9 mouse cellular contexts compared by ENCODE assay signal in the genomic region with DNA sequence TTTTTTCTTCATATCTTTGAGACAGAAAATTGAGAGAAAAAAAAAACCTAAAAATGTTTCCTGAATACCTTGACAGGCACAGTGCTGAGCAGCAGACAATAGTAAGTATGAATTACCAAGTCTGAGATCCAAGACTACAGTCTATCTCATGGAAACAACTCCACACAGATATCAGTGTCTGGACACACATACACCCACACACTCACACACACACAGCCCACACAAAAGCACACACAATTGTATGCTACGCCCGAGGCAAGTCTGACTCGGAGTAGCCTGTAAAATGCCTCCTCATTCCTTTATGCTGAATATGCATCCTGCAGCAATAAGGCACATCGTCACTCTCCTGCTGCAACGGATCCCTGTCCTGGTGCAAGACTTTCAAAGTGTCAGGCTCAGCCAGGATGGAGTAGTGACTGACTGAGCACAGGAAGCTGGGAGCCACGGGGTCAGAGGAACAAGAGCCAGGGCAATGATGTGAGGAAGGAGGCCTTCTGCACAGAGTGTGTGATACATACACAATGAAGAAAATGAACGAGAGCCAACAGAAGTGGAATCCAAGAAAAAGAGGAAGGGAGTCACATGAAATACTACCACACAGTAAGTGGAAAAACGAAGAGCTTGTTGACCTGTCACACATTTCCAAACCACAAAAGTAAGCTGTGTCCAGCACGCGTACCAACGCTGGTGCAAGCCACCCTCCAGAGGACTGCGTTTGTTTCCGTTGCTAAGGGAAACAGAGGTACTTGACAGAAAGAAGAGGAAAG. TPM values are rescaled to one million over a fixed set of nuclear protein-coding genes. Genes with fewer than 3 reads are reported as not detected.
DNase-seq lines count a peak whose midpoint lies in the region; ATAC-seq and TF ChIP-seq lines count a peak whose summit lies in the region.
"Had no signal": no experiment of that assay in that cellular context is flagged by ENCODE, and none has a peak within 500 bp of the region (broad histone marks: within the 10 kb centered on the region; RNA-seq: fewer than 3 reads in every experiment).

No protein-coding gene starts in this region.

- no peaks in the 10 kb centered on the region for H3K27me3 ChIP-seq in midbrain, embryonic 13.5 days
- H3K27me3 ChIP-seq in midbrain, embryonic 10.5 days (ENCODE audit: low read depth, poor library complexity, severe bottlenecking), result no peaks in the 10 kb centered on the region
- no peaks in the 10 kb centered on the region for H3K27me3 ChIP-seq in heart, embryonic 15.5 days

- peaks cover 12% of the 10 kb centered on the region; the same call in 1 of the 2 replicates for H3K4me1 ChIP-seq in midbrain, embryonic 13.5 days (replicated peaks)
- H3K4me1 ChIP-seq in midbrain, embryonic 10.5 days, result peaks cover 8% of the 10 kb centered on the region; the same call in 1 of the 2 replicates
- H3K4me1 ChIP-seq in heart, embryonic 15.5 days (replicated peaks), result peaks cover 21% of the 10 kb centered on the region
- peaks cover 5% of the 10 kb centered on the region; the same call in 1 of the 2 replicates for H3K4me1 ChIP-seq in lung, adult 2 months (ENCODE audit: control insufficient read depth, insufficient read depth, low read length)

- peaks cover 5% of the 10 kb centered on the region; the same call in 1 of the 2 replicates for H3K36me3 ChIP-seq in midbrain, embryonic 13.5 days
- no peaks in the 10 kb centered on the region for H3K36me3 ChIP-seq in midbrain, embryonic 10.5 days
- H3K36me3 ChIP-seq in heart, embryonic 15.5 days, result no peaks in the 10 kb centered on the region

- 63% methylated on average over 13 of the region's 13 CpGs for WGBS in midbrain, embryonic 13.5 days
- whole genome bisulfite sequencing in midbrain, embryonic 10.5 days, result 71% methylated on average over 13 of the region's 13 CpGs
- 28% methylated on average over 13 of the region's 13 CpGs for WGBS in heart, embryonic 15.5 days
- 19% methylated on average over 13 of the region's 13 CpGs for WGBS in lung, adult 2 months

- H3K9me3 ChIP-seq in midbrain, embryonic 13.5 days, result no peaks in the 10 kb centered on the region
- H3K9me3 ChIP-seq in midbrain, embryonic 10.5 days (replicated peaks), result no peaks in the 10 kb centered on the region
- no peaks in the 10 kb centered on the region for H3K9me3 ChIP-seq in heart, embryonic 15.5 days (replicated peaks)

- no peak for DNase-seq in midbrain, embryonic 10.5 days (ENCODE audit: low spot score)
- peak; percentile 36 for DNase-seq in lung, adult 2 months
- DNase-seq in skeletal muscle tissue, adult 2 months (ENCODE audit: low read depth, low spot score), result peak; percentile 20
- no peak for DNase-seq in adrenal gland, postnatal 10 days
- no peak for DNase-seq in left cerebral cortex, adult 11 months (ENCODE audit: low spot score)
- DNase-seq: gastrocnemius, postnatal 10 days had no signal

- no peak for TF ChIP-seq CTCF in lung, adult 2 months (IDR thresholded peaks at IDR 0.05; ENCODE audit: insufficient read depth, low read length)

- no peak overlapping the region for H3K27ac ChIP-seq in midbrain, embryonic 13.5 days
- no peak overlapping the region for H3K27ac ChIP-seq in midbrain, embryonic 10.5 days (replicated peaks)
- H3K27ac ChIP-seq in heart, embryonic 15.5 days, result peak overlapping the region; percentile 75

- TF ChIP-seq POLR2A in lung, adult 2 months (IDR thresholded peaks at IDR 0.05; ENCODE audit: borderline replicate concordance, extremely low read depth, low read depth, low read length), result no peak

- H3K4me3 ChIP-seq in midbrain, embryonic 13.5 days (replicated peaks), result no peak overlapping the region
- H3K4me3 ChIP-seq in midbrain, embryonic 10.5 days, result no peak overlapping the region
- H3K4me3 ChIP-seq in heart, embryonic 15.5 days, result no peak overlapping the region
- no peak overlapping the region for H3K4me3 ChIP-seq in lung, adult 2 months (replicated peaks; ENCODE audit: extremely low read depth, low read depth, low read length)
- H3K4me3 ChIP-seq: myocyte had no signal

- H3K4me2 ChIP-seq in midbrain, embryonic 13.5 days (replicated peaks), result no peak overlapping the region
- H3K4me2 ChIP-seq in heart, embryonic 15.5 days, result peak overlapping the region; percentile 35

- H3K9ac ChIP-seq in midbrain, embryonic 13.5 days (replicated peaks), result no peak overlapping the region
- no peak overlapping the region for H3K9ac ChIP-seq in heart, embryonic 15.5 days

- peak; percentile 53 for ATAC-seq in midbrain, embryonic 13.5 days
- ATAC-seq in heart, embryonic 15.5 days (replicated peaks; ENCODE audit: insufficient number of reproducible peaks, insufficient read depth, low FRiP score, low read depth), result peak; percentile 70

RNA-seq across cellular contexts. Expression of gene Adam22, which starts 10.9 kb away (rescaled TPM):
- polyA plus RNA-seq in midbrain, embryonic 13.5 days (2015; fragmentation: Nextera tagmentation; extraction: Ambion mirVana), result 28.5 and 29.2 TPM in 2 replicates
- polyA plus RNA-seq in midbrain, embryonic 10.5 days (2016; fragmentation: Nextera tagmentation; extraction: Ambion mirVana), result 5.6 and 9.5 TPM in 2 replicates
- 6.9 and 7.9 TPM in 2 replicates for polyA plus RNA-seq in heart, embryonic 15.5 days (2015; fragmentation: Nextera tagmentation; extraction: Ambion mirVana)
- 3.1 and 3.2 TPM in 2 replicates for polyA plus RNA-seq in lung, adult 2 months (2012; rRNA removed)
- total RNA-seq in adrenal gland, postnatal 10 days (2021), result 1 to 10 TPM; 5.2 to 6.8 TPM

Comparison
In these comparisons a context has a peak if more than half of its experiments do, and no peak if none do; other contexts are left out.
1. DNase-seq: peak in lung, adult 2 months (single experiment) and skeletal muscle tissue, adult 2 months (single experiment); none in midbrain, embryonic 10.5 days (single experiment), adrenal gland, postnatal 10 days (single experiment) and left cerebral cortex, adult 11 months (single experiment).